Mouse (Mus musculus): Measurements from ENCODE around the gene Poglut1. TPM values are rescaled to one million over a fixed set of nuclear protein-coding genes. Genes with fewer than 3 reads are reported as not detected.
A peak's percentile ranks its signal among the peaks of the same experiment; 100 is the strongest.
"Not testable (repeated sequence)": the region's sequence is repeated elsewhere in the genome, so short reads cannot be mapped to it uniquely, and the experiment has no call there.

Poglut1 gene
- polyA plus RNA-seq, 1 experiment from 2014 or later, result 78.7 TPM

DNA sequence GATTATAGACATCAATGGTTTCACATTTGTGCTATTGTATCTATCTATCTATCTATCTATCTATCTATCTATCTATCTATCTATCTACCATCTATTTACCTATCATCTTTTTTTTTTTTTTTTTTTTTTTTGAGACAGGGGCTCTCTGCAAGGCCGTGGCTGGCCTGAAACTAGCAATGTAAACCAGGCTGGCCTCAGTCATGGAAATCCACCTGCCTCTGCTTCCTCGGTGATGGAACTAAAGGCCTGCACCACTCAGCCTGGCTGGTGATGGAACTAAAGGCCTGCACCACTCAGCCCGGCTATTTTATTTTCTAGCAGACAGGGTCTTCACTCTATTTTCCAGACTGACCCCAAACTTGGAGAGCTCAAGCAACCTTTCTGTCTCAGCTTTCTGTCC, 71.8 kb downstream of the Poglut1 start:
- Histone ChIP-seq H3K4me3 (no peak overlapping the region), H3K9me3 (replicated peaks) (no peaks in the 10 kb centered on the region), H3K27ac (no peak overlapping the region), H3K27me3 (ENCODE audit: low read depth, poor library complexity, severe bottlenecking) (peaks cover 23% of the 10 kb centered on the region), H3K4me1 (peaks cover 15% of the 10 kb centered on the region), H3K36me3 (no peaks in the 10 kb centered on the region)
- no peak for DNase-seq (ENCODE audit: low spot score)
- 92% methylated on average over 3 of the region's 3 CpGs for WGBS

DNA sequence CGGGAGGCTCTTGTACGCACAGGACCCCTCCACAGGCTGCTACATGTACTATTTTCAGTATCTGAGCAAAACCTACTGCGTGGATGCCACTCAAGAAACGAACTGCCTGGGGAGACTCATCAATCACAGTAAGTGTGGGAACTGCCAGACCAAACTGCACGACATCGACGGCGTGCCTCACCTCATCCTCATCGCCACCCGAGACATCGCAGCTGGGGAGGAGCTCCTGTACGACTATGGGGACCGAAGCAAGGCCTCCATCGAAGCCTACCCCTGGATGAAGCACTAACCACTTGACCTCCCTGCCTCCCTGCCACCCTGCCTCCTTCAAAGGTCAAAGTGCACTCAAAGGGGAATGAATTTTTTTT, 72.8 kb downstream of the Poglut1 start:
- H3K36me3 ChIP-seq; DNase-seq (ENCODE audit: low spot score); H3K9me3 ChIP-seq (replicated peaks): not testable (repeated sequence)
- 35% methylated on average over 14 of the region's 14 CpGs for WGBS
- Histone ChIP-seq H3K4me1 (peaks cover 11% of the 10 kb centered on the region), H3K27ac (peak overlapping the region; percentile 75; the same call in 1 of the 2 replicates), H3K27me3 (ENCODE audit: low read depth, poor library complexity, severe bottlenecking) (peaks cover 12% of the 10 kb centered on the region), H3K4me3 (peak overlapping the region; percentile 49)

DNA sequence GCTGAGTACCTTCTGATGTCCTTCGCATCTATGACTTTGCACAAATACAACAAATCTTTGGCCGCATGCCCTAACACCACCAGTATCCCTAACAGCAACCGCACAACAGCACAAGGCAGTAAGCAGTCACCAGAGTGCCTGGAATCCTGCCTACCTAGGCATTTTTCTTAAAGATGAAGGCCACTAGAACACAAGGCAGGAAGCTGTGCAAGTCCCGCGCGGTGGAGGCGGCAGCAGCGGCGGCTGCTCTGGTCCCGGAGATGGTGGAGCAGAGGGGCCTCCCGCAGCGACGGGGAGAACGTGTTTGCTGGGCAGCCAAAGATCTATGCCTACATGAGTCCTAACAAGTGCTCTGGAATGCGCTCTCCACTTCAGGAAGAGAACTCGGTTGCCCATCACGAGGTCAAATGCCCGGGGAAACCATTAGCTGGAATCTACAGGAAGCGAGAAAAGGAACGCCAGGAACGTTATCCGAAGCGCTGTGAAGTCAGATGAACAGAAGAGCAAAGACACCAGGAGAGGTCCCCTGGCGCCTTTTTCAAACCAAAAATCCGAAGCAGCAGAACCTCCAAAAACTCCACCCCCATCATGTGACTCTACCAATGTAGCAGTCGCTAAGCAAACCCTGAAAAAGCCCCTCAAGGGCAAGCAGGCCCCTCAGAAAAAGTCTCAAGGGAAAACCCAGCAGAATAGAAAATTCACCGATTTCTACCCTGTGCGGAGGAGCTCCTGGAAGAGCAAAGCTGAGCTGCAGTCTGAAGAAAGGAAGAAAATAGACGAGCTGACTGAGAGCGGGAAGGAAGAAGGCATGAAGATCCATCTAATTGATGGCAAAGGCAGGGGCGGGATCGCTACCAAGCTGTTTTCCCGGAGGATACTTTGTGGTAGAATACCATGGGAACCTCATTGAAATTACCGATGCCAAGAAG, 73.5 kb downstream of the Poglut1 start:
- 10% methylated on average over 34 of the region's 34 CpGs for WGBS
- H3K4me1 ChIP-seq, result peaks cover 11% of the 10 kb centered on the region
- DNase-seq (ENCODE audit: low spot score), result peak; percentile 67
- no peaks in the 10 kb centered on the region for H3K9me3 ChIP-seq (replicated peaks)
- H3K27me3 ChIP-seq (ENCODE audit: low read depth, poor library complexity, severe bottlenecking), result peaks cover 6% of the 10 kb centered on the region; the same call in 1 of the 2 replicates
- H3K4me3 ChIP-seq, result peak overlapping the region; percentile 49
- H3K36me3 ChIP-seq, result no peaks in the 10 kb centered on the region
- H3K27ac ChIP-seq, result peak overlapping the region; percentile 75

DNA sequence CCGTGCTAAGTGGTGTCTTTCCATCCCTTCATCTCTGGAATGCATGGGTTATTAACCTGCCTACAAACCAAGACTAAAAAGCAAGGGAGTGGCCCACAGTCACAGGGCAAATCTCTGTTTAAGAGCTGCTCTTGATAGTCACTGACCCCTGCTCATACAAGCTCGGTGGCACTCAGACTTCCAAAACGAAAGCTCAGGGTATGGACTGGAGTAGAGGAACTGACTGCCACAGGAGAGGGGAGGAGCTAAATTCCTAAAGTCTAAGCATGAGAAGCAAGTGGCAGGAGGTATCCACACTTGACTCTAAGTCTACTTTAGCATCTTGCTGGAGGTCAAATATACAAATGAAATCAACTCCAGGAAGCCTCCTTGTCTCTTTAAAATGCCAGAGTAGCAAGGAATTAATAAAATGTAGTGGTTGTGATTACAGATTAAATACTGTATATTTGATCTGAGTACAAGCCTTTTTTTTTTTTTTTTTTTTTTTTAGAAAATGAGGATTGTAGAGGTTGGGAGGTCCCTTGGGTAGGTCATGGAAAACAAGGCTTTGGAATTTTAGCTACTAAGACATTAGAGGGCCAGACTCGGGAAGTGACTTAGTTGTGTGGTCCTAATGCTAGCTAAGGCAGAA, 74.3 kb downstream of the Poglut1 start:
- no peak for DNase-seq (ENCODE audit: low spot score)
- 0 out of 2 replicates have a peak, but pooled peaks cover 3% of the 10 kb centered on the region for H3K27me3 ChIP-seq (ENCODE audit: low read depth, poor library complexity, severe bottlenecking)
- peaks cover 11% of the 10 kb centered on the region for H3K4me1 ChIP-seq
- no peak overlapping the region; the same call in 1 of the 2 replicates for H3K4me3 ChIP-seq
- H3K27ac ChIP-seq, result no peak overlapping the region
- H3K9me3 ChIP-seq (replicated peaks), result no peaks in the 10 kb centered on the region
- 57% methylated on average over 4 of the region's 4 CpGs for WGBS
- no peaks in the 10 kb centered on the region for H3K36me3 ChIP-seq

Other genes starting within 250 kb of the Poglut1 start
- gene Maats1, start 208.1 kb downstream of the Poglut1 start, polyA plus RNA-seq (2016; fragmentation: Nextera tagmentation; extraction: Ambion mirVana), result 0.10 TPM in 1 of 2 replicates, not detected in the other
- 119 and 132 TPM in 2 replicates for gene Cox17, start 203.3 kb downstream of the Poglut1 start, polyA plus RNA-seq (2016; fragmentation: Nextera tagmentation; extraction: Ambion mirVana)
- not detected in 2 replicates for gene Gm21987, start 203.2 kb downstream of the Poglut1 start, polyA plus RNA-seq (2016; fragmentation: Nextera tagmentation; extraction: Ambion mirVana)
- gene Popdc2, start 188.0 kb downstream of the Poglut1 start, polyA plus RNA-seq (2016; fragmentation: Nextera tagmentation; extraction: Ambion mirVana), result 1.3 and 3.1 TPM in 2 replicates
- gene Pla1a, start 117.1 kb downstream of the Poglut1 start, polyA plus RNA-seq (2016; fragmentation: Nextera tagmentation; extraction: Ambion mirVana), result 0.11 TPM in 1 of 2 replicates, not detected in the other
- gene Adprh, start 97.6 kb downstream of the Poglut1 start, polyA plus RNA-seq (2016; fragmentation: Nextera tagmentation; extraction: Ambion mirVana), result 153 and 159 TPM in 2 replicates
- 0.29 and 0.53 TPM in 2 replicates for gene Cd80, start 94.7 kb downstream of the Poglut1 start, polyA plus RNA-seq (2016; fragmentation: Nextera tagmentation; extraction: Ambion mirVana)
- 29.2 and 30.1 TPM in 2 replicates for gene Timmdc1, start 27.6 kb downstream of the Poglut1 start, polyA plus RNA-seq (2016; fragmentation: Nextera tagmentation; extraction: Ambion mirVana)
- 93.7 and 122 TPM in 2 replicates for gene Tmem39a, start 8.4 kb upstream of the Poglut1 start, polyA plus RNA-seq (2016; fragmentation: Nextera tagmentation; extraction: Ambion mirVana)
- 6.3 and 6.7 TPM in 2 replicates for gene Arhgap31, start 163.0 kb upstream of the Poglut1 start, polyA plus RNA-seq (2016; fragmentation: Nextera tagmentation; extraction: Ambion mirVana)
- gene B4galt4, start 192.0 kb upstream of the Poglut1 start, polyA plus RNA-seq (2016; fragmentation: Nextera tagmentation; extraction: Ambion mirVana), result 19.2 and 23.0 TPM in 2 replicates